Mouse (Mus musculus) small intestine, adult 2 months (tissue): ENCODE data around the gene Map7.

Experiments
- CTCF ChIP-seq: fragments of 200-500 bp; IDR thresholded peaks from 2 replicates; pipeline ENCODE4 v1.5.1; 2012; ENCODE audit warnings: low read depth, mild to moderate bottlenecking, control low read depth, inconsistent platforms, low read length, moderate library complexity, mixed read lengths; ENCODE audit not compliant: insufficient replicate concordance, insufficient read length; ENCODE audit errors: extremely low read depth
- POLR2A ChIP-seq: fragments of 200-500 bp; IDR thresholded peaks from 2 replicates; pipeline ENCODE4 v1.6.1; 2012; ENCODE audit warnings: low read depth, mild to moderate bottlenecking, control low read depth, inconsistent platforms, low read length, moderate library complexity

- TF ChIP-seq POLR2A (no peak), CTCF (no peak)
Observed at GRCm38 (mm10) chr10:20235656-20236055, 87.4 kb downstream of the Map7 start.
